Mouse (Mus musculus) testis, adult 2 months (tissue): Measurements from ENCODE around the gene Dnhd1. TPM values are rescaled to one million over a fixed set of nuclear protein-coding genes. Genes with fewer than 3 reads are reported as not detected.

Experiments
- H3K27ac ChIP-seq: fragments of 200-500 bp; 2 replicates; pipeline ENCODE4 v1.5.1; 2012; ENCODE audit warnings: low read depth, low read length; ENCODE audit not compliant: control insufficient read depth, insufficient read depth
- H3K27me3 ChIP-seq: fragments of 200-500 bp; 2 replicates; pipeline ENCODE4 v1.6.1; 2012; ENCODE audit warnings: mild to moderate bottlenecking, low read length, moderate library complexity; ENCODE audit not compliant: control insufficient read depth, insufficient read depth
- H3K36me3 ChIP-seq: fragments of 200-500 bp; 2 replicates; pipeline ENCODE4 v1.6.1; 2012; ENCODE audit warnings: mild to moderate bottlenecking, low read length; ENCODE audit not compliant: control insufficient read depth, insufficient read depth
- H3K4me1 ChIP-seq: fragments of 200-500 bp; 2 replicates; pipeline ENCODE4 v1.6.1; 2012; ENCODE audit warnings: low read length; ENCODE audit not compliant: control insufficient read depth, insufficient read depth
- H3K4me3 ChIP-seq: fragments of 200-500 bp; 2 replicates; pipeline ENCODE4 v1.5.1; 2012; ENCODE audit warnings: low read depth, mild to moderate bottlenecking, low read length, moderate library complexity, mixed read lengths; ENCODE audit not compliant: control insufficient read depth
- CTCF ChIP-seq: fragments of 200-500 bp; IDR thresholded peaks from 2 replicates; pipeline ENCODE4 v1.5.1; 2012; ENCODE audit warnings: low read depth, mild to moderate bottlenecking, inconsistent platforms, low read length, moderate library complexity; ENCODE audit not compliant: control insufficient read depth, insufficient read depth, insufficient replicate concordance
- POLR2A ChIP-seq: fragments of 200-500 bp; IDR thresholded peaks from 2 replicates; pipeline ENCODE4 v1.6.1; 2012; ENCODE audit warnings: low read depth, mild to moderate bottlenecking, inconsistent platforms, low read length, moderate library complexity; ENCODE audit not compliant: control insufficient read depth
- polyA plus RNA-seq: library from polyadenylated mRNA; depleted of rRNA; stranded (reverse); fragments of >200 nt; gene quantifications from 2 replicates; pipeline ENCODE4 v1.2.3, GENCODE M21; 2012

The Dnhd1 gene
- polyA plus RNA-seq, 1 experiment = 31.7 TPM

DNA sequence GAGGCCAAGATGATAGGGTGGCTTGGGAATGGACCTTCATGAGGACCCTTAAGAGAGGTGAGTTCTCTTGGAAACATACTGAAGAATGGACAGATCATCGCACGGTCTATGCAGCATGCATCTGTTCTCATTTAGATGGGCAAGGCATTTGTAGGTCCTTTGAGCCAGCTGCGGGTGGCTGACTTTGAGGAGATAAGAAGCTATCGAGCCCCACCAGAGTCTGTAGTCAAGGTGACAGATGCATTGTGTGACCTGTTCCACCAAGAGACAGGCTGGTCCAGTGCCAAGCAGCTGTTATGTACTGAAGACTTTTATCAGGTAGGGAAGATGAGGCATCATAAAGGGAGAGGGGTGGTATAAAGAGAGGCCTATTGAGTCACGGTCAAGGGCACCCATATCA lies 58.1 kb downstream of the Dnhd1 start:
- no peaks in the 10 kb centered on the region for H3K4me1 ChIP-seq
- no peaks in the 10 kb centered on the region; the same call in none of the 2 replicates for H3K36me3 ChIP-seq
- no peak overlapping the region for H3K27ac ChIP-seq
- H3K27me3 ChIP-seq = no peaks in the 10 kb centered on the region
- H3K4me3 ChIP-seq = no peak overlapping the region
- no peak for TF ChIP-seq POLR2A
- no peak for TF ChIP-seq CTCF

DNA sequence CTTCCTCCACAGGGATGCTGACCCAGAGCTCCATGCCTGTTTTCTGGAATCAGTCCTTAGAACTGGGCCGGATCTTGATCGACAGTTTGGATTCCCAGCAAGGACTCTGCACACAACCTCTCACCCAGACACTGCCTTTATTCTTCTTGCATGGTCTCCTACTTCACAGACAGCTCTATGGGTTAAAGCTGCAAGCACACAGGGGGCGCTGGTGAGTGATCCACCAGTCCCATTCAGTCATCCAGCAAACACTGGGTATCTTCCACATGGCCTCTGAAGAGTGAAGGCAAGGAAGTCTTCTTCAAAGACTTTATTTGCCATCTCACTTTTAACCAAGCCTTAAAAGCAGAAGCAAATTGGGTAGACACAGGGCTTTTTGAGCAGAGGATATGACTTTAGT lies 64.7 kb downstream of the Dnhd1 start:
- no peak for TF ChIP-seq POLR2A
- no peak for TF ChIP-seq CTCF
- no peaks in the 10 kb centered on the region for H3K4me1 ChIP-seq
- no peaks in the 10 kb centered on the region for H3K36me3 ChIP-seq
- no peak overlapping the region for H3K4me3 ChIP-seq
- no peak overlapping the region for H3K27ac ChIP-seq
- no peaks in the 10 kb centered on the region for H3K27me3 ChIP-seq

- no peaks in the 10 kb centered on the region for H3K36me3 ChIP-seq
- H3K27ac ChIP-seq = no peak overlapping the region
- H3K4me1 ChIP-seq = no peaks in the 10 kb centered on the region
- TF ChIP-seq POLR2A = no peak
- TF ChIP-seq CTCF = no peak
- H3K27me3 ChIP-seq = no peaks in the 10 kb centered on the region
- no peak overlapping the region for H3K4me3 ChIP-seq
These were observed 71.3 kb downstream of the Dnhd1 start for GRCm38 (mm10) chr7:105721916-105722315.

DNA sequence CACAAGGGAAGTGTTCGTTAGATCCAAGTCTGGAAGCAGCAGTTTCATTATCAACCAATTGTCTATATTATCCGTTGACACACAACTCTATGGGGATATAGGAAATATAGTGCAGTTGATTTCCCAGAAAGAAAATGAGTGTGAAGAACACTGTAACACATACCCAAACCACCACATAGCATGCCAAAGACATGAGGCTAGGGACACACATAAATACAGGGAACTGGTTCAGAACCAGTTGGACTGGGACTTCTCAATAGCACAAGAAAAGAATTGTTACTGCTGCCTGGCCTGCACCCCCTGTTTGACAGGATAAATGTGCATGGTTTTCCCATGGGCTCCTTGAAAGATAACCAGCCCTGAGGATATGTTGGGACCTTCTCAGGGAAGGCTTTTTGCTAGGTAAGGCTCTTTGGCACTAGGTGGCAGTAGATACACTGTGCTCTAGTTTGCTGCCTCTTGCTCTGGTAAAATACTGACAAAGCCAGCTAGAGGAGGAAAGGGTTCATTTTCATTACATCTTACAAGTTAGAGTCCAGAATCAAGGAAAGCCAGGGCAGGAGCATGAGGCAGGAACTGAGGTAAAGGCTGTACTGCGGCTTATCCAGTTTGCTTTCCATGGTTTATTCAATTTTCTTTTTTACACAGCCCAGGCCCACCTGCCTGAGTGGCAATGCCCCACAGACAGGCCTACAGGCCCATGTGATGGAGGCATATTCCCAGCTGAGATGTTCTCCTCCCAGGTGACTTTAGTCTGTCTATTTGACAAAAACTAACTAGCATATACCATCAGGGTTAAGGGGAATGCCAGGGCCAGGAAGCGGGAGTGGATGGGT lies 75.7 kb downstream of the Dnhd1 start:
- Histone ChIP-seq H3K4me3 (no peak overlapping the region), H3K36me3 (no peaks in the 10 kb centered on the region), H3K4me1 (no peaks in the 10 kb centered on the region), H3K27me3 (no peaks in the 10 kb centered on the region), H3K27ac (no peak overlapping the region)
- no peak for TF ChIP-seq CTCF
- TF ChIP-seq POLR2A = no peak

- H3K27me3 ChIP-seq = no peaks in the 10 kb centered on the region
- no peak overlapping the region for H3K4me3 ChIP-seq
- TF ChIP-seq CTCF (no peak), POLR2A (no peak)
- H3K27ac ChIP-seq = no peak overlapping the region
- H3K36me3 ChIP-seq = no peaks in the 10 kb centered on the region
- no peaks in the 10 kb centered on the region for H3K4me1 ChIP-seq
These were observed 76.3 kb downstream of the Dnhd1 start for GRCm38 (mm10) chr7:105726980-105727325.

DNA sequence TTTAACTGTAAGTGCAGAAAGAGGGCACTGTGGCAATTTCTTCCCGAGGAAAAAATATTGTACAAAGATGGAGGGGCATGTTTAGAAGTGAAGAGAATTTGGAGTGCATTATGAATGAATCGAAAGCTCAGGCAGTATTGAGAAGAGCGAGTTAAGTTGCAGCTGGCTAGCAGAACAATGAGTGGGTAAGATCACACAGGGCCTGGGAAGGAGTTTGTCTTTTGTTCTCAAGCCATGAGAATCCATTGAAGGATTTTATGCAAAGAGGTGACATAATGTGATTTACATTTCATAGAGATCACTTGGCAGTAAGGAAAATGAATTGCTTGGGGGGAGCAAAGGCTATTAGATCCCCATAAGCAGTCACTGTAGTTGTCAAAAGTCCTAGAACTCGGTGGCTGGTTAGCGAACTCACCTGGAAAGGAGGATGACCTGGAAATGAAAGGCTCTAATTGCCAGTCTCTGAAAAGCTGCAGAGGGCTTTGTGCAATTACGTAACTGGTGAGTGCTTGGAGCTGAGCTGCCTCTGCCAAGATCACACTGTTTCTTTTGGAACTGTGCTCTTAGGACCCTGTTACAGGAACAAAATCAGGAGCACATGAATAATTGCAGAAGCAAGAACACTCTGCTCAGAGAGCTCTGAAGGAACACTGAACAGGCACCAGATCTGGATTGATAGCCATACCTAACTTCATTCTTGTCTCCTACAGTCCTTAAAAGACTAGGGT lies 78.2 kb downstream of the Dnhd1 start:
- H3K4me3 ChIP-seq = no peak overlapping the region
- no peaks in the 10 kb centered on the region for H3K36me3 ChIP-seq
- peak overlapping the region; percentile 30; the same call in 1 of the 2 replicates for H3K27ac ChIP-seq
- no peaks in the 10 kb centered on the region for H3K4me1 ChIP-seq
- no peaks in the 10 kb centered on the region for H3K27me3 ChIP-seq
- TF ChIP-seq POLR2A (no peak), CTCF (no peak)

DNA sequence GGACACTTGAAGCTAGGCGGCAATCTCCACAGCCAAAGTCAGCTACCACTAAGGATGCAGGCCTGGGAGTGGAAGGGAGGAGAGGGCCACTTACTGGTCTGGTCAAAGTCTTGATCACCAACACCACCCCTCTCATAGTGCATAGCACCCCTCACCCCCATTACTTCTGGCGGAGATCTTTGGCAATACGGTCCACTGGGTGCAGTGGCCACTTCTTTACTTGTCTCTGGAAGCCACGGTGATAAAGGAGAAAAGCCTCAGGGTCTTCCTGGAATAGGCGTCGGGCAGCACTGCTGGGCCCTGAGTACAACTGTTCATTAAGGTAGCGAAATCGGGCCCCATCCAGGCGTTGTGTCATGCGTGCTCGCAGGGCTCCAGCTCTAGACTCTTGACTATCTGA lies 83.2 kb downstream of the Dnhd1 start:
- Histone ChIP-seq H3K4me3 (no peak overlapping the region), H3K27me3 (no peaks in the 10 kb centered on the region), H3K4me1 (peaks cover 3% of the 10 kb centered on the region), H3K36me3 (no peaks in the 10 kb centered on the region), H3K27ac (no peak overlapping the region)
- TF ChIP-seq CTCF (no peak), POLR2A (no peak)
